Comparison of ENCODE assay signal across 7 mouse cellular contexts in the genomic region with DNA sequence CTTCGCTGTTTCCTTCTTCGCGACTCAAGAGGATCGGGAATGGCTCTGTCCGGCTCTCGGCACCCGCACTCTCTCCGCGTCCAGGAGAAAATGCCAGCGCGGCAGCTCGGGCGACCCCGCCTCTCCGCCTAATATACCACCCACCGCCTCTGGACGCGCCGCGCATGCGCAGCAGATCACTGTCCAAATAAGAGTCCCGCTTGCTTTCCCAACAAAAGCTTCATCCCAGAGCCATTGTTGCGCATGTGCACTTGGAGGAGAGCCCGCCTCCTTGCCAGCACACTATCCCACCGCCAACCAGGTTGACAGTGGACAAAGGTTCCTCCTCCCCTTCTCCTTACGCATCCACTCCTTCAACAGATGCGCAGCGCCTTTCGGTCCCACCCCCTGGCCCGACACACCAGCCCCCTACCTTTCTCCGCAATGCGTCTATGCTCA. TPM values are rescaled to one million over a fixed set of nuclear protein-coding genes. Genes with fewer than 3 reads are reported as not detected.
A peak's percentile ranks its signal among the peaks of the same experiment; 100 is the strongest.
DNase-seq lines count a peak whose midpoint lies in the region; ATAC-seq and TF ChIP-seq lines count a peak whose summit lies in the region.

A gene (minus strand): TSS at position 226 of the 438 bp plus-strand sequence.

- ATAC-seq in intestine, embryonic 16.5 days, result peak; percentile 95

- 16% methylated on average over 32 of the region's 32 CpGs for WGBS in intestine, embryonic 16.5 days
- 8% methylated on average over 32 of the region's 32 CpGs for WGBS in small intestine, adult 2 months

- 0 out of 2 replicates have a peak, but pooled peaks cover 4% of the 10 kb centered on the region for H3K36me3 ChIP-seq in intestine, embryonic 16.5 days (ENCODE audit: control insufficient read depth, insufficient read depth, low read length)
- H3K36me3 ChIP-seq in small intestine, adult 2 months (ENCODE audit: control insufficient read depth, insufficient read depth, low read length), result peaks cover 4% of the 10 kb centered on the region; the same call in 1 of the 2 replicates

- peak within 1 kb of the TSS; percentile 75 for H3K9ac ChIP-seq in intestine, embryonic 16.5 days (ENCODE audit: low read depth, low read length)

- TF ChIP-seq POLR2A in small intestine, adult 2 months (IDR thresholded peaks at IDR 0.05; ENCODE audit: low read depth, low read length), result no peak

- peak; percentile 92 for DNase-seq in adrenal gland, postnatal 10 days
- DNase-seq in embryo, embryonic 11 days, result peak; percentile 93
- peak; percentile 77 to 87 for DNase-seq in gastrocnemius, postnatal 4 days (ENCODE audit: low spot score in 2 of 2)
- peak; percentile 83 to 97 for DNase-seq in left cerebral cortex, postnatal 25 days (ENCODE audit: low spot score in 2 of 2)
- peak; percentile 96 for DNase-seq in mesoderm, embryonic 11.5 days (ENCODE audit: low read depth, low spot score)

- H3K4me1 ChIP-seq in intestine, embryonic 16.5 days (ENCODE audit: control insufficient read depth, insufficient read depth, low read length), result no peaks in the 10 kb centered on the region
- no peaks in the 10 kb centered on the region for H3K4me1 ChIP-seq in small intestine, adult 2 months (ENCODE audit: control insufficient read depth, insufficient read depth, insufficient read length, low read length)

- H3K4me2 ChIP-seq in intestine, embryonic 16.5 days (ENCODE audit: low read depth, low read length), result peak within 1 kb of the TSS; percentile 49

- TF ChIP-seq CTCF in small intestine, adult 2 months (IDR thresholded peaks at IDR 0.05; ENCODE audit: extremely low read depth, insufficient read length, insufficient replicate concordance, low read depth, low read length), result no peak

- H3K27ac ChIP-seq in intestine, embryonic 16.5 days (ENCODE audit: low read length), result peak within 1 kb of the TSS; percentile 80
- peak within 1 kb of the TSS; percentile 57 for H3K27ac ChIP-seq in small intestine, adult 2 months (ENCODE audit: insufficient read depth, low read depth, low read length)

- peak within 1 kb of the TSS; percentile 61 for H3K4me3 ChIP-seq in intestine, embryonic 16.5 days (ENCODE audit: low read length)
- H3K4me3 ChIP-seq in small intestine, adult 2 months (ENCODE audit: low read depth, low read length), result peak within 1 kb of the TSS; percentile 76

- no peaks in the 10 kb centered on the region for H3K9me3 ChIP-seq in intestine, embryonic 16.5 days (ENCODE audit: control insufficient read depth, low read length)

- intact Hi-C loops in left cerebral cortex, postnatal 25 days (cut with DNase I), result loop anchor here (5.0 kb wide), 4 partner anchors 70 to 175 kb away; a partner anchor contains a TSS

- H3K27me3 ChIP-seq in intestine, embryonic 16.5 days (replicated peaks; ENCODE audit: control insufficient read depth, insufficient read depth, low read length), result no peaks in the 10 kb centered on the region
- H3K27me3 ChIP-seq in small intestine, adult 2 months (ENCODE audit: control insufficient read depth, insufficient read depth, low read length), result no peaks in the 10 kb centered on the region; the same call in 1 of the 2 replicates

RNA-seq across cellular contexts. Expression of the gene that starts here (rescaled TPM):
- total RNA-seq in adrenal gland, postnatal 10 days (2021), result 100 to 1,000 TPM; 233 to 246 TPM
- total RNA-seq in gastrocnemius, postnatal 4 days (2021), result 100 to 1,000 TPM; 304 to 318 TPM
- 317 and 349 TPM in 2 replicates for polyA plus RNA-seq in intestine, embryonic 16.5 days (2015; fragmentation: Nextera tagmentation; extraction: Ambion mirVana)
- total RNA-seq in left cerebral cortex, postnatal 25 days (2021), result 100 to 1,000 TPM; 444 to 445 TPM
- polyA plus RNA-seq in small intestine, adult 2 months (2012; rRNA removed), result 27.7 and 33.1 TPM in 2 replicates

Comparison
In these comparisons a context has a peak if more than half of its experiments do, and no peak if none do; other contexts are left out.
1. Peak in every context shown above with its lines: DNase-seq, ATAC-seq, H3K4me3 ChIP-seq and H3K27ac ChIP-seq.